Mouse (Mus musculus) c-Kit-positive CD71-negative TER-119-negative erythroid progenitor cells, embryonic 14.5 days (primary cell): Measurements from ENCODE around the gene Dnah7a.
"Not testable (repeated sequence)": the region's sequence is repeated elsewhere in the genome, so short reads cannot be mapped to it uniquely, and the experiment has no call there.

Source experiments
- DNase-seq: peaks from one replicate; pipeline ENCODE4 v3.0.0-alpha.2; 2013; ENCODE audit warnings: low read depth

The Dnah7a gene

GRCm38 (mm10) chr1:53384085-53384688 is 322.4 kb downstream of the Dnah7a start:
- no peak for DNase-seq

GRCm38 (mm10) chr1:53377731-53378130 is 328.9 kb downstream of the Dnah7a start:
- no peak for DNase-seq

GRCm38 (mm10) chr1:53375965-53376364 is 330.6 kb downstream of the Dnah7a start:
- DNase-seq, result not testable (repeated sequence)

- DNase-seq, result no peak
Measured at GRCm38 (mm10) chr1:53358988-53359387, 347.6 kb downstream of the Dnah7a start.

GRCm38 (mm10) chr1:53352327-53353261 is 354.0 kb downstream of the Dnah7a start, which contains the start of the genes Asdurf, Gm28551 and Asnsd1:
Asdurf (minus strand) TSS chr1:53352619.
Gm28551 (minus strand) TSS chr1:53352667.
Asnsd1 (minus strand) TSS chr1:53352752.
- peak; percentile 92 for DNase-seq
